Mouse (Mus musculus): ENCODE measurements around the gene Mdh1.

The Mdh1 gene

DNA sequence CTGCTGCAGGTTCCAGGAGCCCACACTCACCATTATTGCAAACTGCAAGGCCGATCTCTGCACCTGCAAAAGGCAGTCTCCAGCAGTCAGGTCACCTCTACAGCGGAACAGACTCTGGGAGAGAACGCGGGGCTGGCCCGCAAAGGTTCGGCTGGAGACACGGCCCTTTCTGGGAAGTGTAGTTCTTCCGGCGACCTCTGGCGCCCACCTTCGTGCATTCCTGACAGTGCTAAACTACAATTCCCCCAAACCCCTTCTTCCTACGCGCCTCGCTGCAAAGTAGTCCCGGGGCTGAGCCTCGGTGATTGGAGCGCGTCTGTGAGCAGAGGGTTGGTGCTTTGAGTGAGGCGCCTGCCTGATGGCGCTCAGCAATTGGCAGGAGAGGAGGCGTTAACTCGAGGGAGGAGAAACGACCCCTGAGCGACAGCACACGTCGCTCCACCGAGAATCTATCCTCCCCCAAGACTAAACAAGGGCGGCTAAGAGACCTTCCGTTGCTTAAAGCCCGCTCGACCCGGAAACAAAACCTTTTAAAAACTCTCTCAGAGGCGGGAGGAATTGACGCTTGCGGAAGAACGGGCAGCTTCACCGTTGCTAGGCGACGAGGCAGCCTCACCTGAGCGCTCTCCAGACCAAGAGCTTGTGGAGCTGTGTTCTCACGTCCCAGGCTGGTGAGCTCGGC, at the start of gene Mdh1, which contains the start of gene Wdpcp:
Gene Mdh1, minus strand, starts transcription at position 668 of the 682 bp plus-strand sequence.
Gene Wdpcp, plus strand, starts transcription at position 536 of the 682 bp plus-strand sequence.
- peak; percentile 97 for DNase-seq (ENCODE audit: low spot score)

DNA sequence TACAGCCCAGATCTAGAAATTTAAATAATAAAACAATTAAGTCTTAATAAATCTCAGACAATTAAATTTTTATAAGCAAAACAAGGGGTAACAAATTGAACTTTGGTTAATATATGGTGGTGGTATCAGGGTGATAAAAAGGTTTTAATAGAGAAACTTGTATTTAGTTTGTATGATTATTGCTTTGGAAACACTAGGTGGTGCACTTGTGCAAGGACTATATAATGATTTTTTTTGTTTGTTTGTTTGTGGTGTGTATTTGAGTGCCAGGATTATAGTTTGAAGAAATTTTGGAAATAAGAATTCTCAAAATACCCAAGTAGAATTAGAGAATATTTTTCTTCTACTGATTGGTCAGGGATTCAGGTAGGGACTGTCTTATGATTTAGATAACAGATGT, 43.7 kb upstream of the Mdh1 start:
- DNase-seq (ENCODE audit: low spot score) = no peak

DNA sequence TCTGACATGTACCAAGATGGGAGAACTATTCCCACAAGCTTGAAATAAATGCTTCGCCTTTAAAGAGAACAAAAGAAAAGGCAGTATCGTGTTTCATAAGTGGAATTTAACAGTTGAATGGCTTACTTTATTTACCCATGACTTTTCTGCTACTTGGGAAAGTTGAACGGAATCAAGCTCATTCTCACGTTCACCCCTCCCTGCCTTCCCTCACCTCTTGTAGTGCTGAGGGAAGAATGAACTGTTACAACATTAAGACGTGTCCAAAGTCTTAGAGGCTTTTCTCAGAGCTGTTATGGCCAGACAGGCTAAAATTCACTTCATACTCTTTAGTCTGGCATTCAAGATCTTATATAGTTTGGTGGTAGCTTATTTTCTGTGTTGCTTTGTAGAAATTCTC, 30.3 kb upstream of the Mdh1 start:
- no peak for DNase-seq (ENCODE audit: low spot score)

DNA sequence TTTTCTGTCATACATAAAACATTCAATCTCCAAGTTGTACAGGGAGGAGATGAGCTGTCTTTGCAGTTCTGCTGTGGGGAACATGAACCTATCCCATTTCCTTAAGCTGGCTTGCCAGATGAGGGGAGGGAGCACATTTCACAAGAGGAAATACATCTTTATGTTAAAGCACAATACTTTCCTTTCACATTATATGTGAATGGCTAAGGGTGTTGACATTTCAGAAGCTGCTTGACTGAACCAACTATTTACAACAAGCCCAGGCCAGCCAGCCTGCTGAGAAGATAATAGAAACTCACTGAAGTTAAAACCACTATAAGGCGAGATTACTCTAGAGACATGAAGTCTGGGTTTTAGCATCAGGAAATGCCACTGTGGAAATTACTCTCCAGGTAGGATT, 11.1 kb upstream of the Mdh1 start:
- DNase-seq (ENCODE audit: low spot score) = no peak

DNA sequence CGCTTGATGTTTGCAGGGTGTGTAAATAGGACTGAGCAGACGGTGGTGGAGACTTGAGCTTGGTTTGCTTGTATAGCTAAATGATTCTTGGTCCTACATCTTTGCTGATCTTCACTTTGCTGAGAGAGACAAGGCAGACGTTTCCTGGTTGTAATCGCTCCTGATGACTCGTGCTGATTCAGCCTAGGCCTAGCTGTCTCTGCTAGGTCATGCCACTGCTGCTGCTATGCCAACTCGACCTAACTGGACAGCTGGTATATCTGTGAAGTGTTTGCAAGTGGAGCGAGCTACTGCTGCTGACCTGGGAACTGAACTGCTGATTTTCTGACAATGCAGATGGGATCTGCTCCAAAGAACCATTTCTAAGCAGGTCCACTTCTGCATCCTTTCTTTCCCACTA, 9.3 kb upstream of the Mdh1 start:
- no peak for DNase-seq (ENCODE audit: low spot score)

DNA sequence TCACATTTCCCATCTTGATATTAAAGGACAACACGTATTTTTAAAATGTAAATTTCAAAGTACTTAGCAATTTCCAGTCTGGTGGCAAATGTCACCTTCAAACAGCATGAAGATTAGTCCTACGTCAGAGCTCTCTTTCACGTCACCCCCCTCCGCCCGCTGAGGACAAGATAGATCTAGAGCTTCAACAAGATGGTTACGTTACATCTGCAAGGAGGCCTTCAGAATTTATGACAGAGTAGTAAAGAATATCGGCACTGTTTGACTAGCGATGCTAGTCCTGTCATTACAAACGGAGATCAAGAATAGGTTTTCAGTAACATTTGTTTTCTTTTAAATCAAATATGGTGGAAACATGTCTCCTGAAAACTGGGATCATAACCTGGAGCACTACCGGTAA, 1.2 kb downstream of the Mdh1 start:
- peak; percentile 57 for DNase-seq (ENCODE audit: low spot score)

DNA sequence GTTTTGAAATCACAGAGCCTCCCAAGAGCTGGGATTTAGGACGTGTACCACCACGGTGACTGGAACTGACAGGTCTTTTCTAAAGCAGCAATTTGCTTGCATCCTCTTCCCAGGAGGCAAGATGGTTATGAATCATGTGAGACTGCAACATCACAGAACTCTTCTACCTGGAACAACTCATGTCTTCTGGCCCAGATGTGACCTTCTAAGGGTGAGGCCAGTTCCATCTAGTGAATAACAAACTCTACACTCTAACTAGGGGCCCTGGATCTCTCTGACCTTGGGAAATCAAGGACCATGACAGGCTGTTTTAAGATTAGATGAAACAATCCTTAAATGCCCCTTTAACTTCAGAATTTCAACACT, 2.1 kb downstream of the Mdh1 start:
- no peak for DNase-seq (ENCODE audit: low spot score)

DNA sequence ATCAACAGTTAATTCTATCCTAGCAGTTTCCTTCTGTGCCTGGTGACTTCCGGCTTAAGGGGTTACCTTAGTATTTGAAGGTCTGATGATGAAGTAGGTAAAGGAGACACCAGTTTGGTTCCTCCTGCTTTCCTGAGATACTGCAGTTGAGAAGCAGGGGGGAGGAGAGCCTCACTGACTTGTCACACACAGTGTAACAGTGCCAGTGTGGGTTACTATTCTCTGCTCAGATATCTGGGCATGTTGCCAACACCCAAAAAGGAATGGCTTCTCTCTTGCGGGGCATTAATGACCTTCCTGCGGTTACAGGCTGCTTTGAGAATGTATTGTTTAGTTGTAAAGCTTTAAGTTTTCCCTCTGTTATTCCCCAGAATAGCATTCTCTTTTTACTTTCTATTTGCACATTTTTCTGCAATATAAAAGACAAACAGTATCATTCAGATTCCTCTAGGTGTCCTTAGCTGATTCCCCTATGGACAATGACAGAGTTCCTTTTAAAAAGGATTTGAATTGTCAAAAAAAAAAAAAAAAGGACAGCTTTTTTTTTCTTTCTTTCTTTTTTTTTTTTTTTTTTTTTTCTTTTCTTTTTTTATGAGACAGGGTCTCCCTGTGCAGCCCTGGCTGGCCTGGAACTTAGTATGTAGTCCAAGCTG, 2.6 kb downstream of the Mdh1 start:
- peak; percentile 48 for DNase-seq (ENCODE audit: low spot score)

DNA sequence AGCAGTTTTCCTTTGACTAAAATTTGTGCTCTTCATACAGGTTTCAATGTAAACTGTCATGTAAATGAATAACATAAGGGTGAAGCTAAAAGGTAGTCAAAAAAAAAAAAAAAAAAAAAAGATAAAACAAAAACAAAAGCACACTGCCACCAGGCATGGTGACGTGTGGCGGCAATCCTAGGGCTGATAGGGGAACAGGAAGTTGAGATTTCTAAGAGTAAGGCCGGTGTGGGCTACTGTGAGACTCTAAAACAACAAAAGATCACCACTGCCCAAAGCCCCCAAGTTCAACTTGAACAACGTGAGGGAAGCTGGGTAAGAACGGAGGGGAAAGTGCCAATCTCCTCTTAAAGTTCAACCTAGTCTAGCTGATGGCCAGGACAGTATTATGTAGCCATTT, 3.2 kb downstream of the Mdh1 start:
- DNase-seq (ENCODE audit: low spot score) = no peak

DNA sequence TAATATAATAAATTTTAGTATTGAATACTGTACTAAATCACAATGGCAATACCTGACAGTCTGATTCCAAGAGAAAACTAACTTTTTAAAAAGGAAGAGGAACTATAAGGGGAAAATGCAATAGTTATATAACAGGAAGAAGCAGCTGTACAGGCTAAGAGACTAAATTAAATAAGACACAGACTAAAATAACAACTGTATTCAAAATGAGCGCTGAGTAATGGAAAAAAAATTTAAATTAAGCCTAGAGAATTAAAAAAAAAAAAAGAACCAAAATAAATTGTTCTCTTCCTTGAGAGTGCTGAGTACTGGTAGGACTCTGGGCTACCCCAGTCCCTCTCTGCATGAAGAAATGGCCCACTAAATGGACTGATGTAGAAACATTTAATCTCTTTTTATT, 4.4 kb downstream of the Mdh1 start:
- no peak for DNase-seq (ENCODE audit: low spot score)

DNA sequence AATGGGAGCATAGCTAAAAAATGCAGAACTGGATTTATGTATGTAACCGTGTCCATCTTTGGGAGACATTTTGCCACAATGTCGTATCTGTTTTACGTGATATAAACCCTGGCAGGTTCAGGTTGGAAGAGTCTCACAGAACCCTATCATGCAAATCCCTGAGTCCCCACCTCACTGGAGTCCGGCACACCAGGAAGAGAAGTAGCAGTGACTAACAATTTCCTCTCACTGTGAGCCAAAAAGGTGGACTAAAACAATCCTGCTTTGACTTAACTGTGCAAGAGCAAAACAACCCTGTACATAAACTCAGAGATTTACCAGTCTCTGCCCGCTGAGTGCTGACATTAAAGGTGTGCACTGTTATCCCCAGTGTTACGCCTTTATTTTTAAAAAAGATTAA, 5.2 kb downstream of the Mdh1 start:
- no peak for DNase-seq (ENCODE audit: low spot score)

DNA sequence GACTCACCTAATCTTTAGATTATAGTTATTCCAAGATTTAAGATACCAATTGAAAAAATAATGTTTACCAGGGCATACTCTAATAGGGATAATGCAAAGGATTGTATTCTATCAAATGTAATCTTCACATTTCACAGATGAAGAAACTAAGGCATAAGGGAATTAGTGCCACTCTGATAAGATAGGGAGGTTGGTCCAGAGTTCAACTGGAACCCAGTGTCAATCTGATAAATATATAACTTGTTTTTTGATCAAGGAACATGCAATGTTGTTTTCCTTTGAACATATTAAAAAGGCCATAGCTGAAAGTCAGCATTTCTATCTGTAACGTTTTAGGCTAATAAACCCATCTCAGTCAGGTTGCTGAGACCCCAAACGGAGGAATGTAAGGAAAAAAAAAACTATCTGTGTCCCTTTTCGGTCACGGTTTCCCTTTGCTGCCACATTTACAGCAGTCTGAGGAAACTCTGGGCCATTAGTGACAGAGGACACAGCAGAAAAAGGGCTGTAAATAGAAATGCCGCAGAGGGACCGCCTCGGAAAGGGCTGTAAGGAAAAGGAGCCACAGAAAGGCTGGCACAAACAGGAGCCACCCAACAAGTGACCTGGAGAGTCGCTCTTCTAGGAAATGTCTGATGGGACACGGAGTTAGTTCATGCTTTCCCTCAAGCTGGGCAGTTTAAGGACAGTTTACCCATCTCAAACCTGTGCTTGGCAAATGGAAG, 7.3 kb downstream of the Mdh1 start:
- DNase-seq (ENCODE audit: low spot score) = no peak

DNA sequence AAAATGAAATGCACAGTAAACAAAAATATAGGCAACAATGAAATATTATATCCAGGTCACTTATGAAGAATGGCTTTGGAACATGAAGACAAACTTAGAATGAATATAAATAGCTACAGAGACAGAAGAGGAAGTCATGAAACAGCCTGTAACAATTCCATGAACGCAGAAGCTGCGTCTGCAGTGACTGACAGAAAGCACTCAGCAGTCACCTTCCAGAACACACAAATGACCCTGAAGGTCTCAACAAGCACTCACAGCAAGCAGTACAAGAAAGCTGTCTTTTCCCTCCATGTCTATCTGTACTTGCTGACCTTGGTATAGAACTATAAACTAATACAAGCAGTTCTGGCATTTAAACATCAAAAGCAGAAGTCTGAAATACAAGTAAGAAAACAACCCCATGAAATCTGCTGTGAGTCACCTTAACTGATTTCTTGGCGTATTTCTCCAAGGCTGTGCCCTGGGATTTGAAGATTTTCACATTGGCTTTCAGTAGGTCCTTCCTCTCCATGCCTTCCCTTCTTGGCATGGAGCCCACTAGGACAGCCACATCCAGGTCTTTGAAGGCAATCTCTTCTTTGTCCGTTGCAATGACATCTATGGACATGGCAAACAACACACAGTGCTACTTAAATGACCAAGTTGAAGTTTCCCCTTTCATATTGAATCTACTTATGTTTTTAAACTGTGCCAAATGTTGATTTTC, 8.4 kb downstream of the Mdh1 start:
- DNase-seq (ENCODE audit: low spot score) = no peak

DNA sequence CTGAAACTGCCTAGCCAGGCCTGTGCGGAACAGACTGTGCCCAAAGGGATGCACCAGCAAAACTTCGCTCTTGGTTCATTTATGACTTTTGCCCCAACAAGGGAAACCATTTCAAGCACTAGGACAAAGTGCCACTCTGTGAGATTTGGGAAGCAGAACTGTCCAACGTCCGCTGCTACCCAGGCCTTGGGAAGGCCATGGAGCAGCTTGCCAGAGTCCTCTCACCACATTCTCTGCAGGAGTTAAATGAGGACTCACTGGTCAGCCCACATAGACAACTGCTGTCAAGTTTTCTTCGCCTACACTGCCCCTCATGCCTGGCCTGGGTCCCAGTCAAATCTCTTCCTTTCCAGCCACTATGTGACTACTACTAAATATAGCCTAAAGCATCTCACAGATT, 10.8 kb downstream of the Mdh1 start:
- no peak for DNase-seq (ENCODE audit: low spot score)

DNA sequence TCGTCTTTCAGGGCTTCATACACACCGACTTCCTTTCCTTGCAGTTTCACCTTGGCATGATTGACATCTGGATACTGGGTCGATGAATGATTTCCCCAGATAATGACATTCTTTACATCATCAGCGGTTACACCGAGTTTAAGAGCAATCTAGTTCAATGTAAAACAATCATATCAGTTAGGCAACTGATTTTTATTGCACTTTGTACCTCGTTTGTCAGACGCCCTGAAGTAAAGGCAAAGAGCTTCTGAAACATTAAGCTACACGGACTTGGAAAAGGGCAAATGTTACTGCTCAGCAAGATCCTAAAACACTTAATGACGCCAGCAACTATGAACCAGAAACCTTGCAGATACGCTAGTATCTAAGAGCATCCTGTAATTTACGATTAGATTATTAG, 12.4 kb downstream of the Mdh1 start:
- DNase-seq (ENCODE audit: low spot score) = no peak

DNA sequence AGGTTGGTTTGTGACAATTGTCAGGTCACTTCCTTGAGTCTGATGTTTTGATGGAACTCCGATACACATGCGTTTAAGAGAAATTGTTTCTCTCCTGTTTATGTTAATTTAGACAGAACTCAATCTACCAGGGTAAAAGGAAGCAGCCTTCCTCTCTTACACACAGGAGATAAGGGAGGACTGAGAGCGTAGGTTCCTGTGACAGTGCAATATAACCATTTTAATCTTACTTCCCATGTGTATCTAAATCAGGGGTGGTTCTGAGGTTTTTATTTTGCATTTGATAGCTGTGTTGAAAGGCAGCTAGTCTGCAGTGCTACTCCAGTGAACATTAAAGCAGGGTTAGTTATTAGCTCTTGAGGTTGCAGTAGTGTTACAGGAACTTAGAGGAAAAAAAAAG, 20.1 kb downstream of the Mdh1 start:
- no peak for DNase-seq (ENCODE audit: low spot score)

DNA sequence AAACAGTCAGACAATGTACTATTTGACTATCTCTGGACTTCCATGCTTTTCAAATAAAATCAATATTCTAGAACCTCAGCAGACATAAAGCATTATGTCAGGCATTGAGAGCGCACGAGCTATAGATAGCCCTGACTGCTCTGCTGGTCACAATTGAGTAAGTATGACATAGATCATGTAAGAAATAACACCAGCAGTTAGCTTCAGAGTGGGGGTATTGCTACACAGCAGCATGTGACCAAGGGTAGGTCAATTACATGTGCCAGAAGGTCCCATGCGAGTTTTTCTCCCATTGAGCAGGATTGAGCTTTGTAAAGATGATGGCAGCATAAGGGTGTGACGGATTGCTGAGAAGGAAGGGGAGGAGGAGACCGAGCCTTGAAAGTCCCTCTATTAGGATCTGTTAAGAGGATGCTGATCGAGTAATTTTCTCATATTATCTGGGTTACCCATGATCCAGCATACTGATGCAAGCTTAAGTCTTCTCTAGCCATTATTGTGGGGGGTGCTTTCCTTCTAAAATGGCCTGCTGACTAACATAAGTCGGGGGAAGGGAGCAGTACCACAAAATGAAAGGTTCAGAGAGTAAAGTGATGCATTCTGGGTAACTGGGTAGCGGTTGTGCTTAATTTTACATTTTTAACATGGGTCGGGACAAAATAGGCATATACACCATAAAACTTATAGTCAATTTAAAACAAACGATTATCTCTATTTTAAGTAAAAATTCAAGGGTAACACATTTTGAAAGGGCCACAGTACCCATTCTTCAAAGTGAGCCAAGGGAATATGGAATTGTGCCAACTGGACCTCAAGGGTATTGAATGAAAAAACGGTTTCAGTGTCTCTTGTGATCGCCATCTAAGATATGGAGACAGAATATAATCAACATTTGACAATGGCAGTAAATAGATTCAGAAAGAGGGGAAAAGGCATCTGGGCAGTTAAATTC, 21.7 kb downstream of the Mdh1 start:
- no peak for DNase-seq (ENCODE audit: low spot score)

DNA sequence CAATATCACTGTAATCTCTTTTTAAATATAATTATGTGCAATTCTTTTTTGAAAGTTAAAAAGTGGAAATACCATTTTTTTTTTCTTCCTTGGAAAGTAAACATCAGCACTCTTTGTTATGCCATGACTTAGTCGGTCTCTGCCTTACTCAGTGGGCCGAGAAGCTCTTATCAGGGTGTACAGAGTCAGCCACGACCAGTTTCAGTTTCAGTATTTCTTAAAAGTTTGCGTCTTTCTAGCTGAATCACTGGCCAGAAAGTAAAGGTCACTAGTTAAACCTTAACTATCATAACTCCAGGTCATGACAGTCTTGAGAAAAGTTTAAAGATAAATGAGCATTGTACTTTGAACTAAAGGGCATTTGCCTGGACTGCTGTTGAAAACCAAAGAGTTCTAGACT, 22.4 kb downstream of the Mdh1 start:
- no peak for DNase-seq (ENCODE audit: low spot score)

DNA sequence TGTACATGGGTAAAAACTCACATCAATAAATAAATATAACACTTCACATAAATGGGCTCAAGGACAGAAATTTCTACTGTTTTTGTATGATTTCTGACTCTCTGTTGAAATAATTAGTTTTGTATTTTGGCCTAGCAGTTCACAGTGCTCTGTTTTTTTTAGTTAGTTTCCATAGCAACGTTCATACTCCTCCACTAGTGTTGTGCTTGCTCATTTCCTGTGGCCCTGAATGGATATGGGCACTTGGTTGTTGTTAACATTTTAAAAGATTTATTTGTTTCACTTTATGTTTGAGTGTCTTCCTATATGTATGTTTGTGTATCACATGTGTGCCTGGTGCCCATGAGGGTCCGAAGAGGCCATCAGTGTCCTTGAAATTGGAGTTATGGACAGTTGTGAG, 23.1 kb downstream of the Mdh1 start:
- DNase-seq (ENCODE audit: low spot score) = no peak

DNA sequence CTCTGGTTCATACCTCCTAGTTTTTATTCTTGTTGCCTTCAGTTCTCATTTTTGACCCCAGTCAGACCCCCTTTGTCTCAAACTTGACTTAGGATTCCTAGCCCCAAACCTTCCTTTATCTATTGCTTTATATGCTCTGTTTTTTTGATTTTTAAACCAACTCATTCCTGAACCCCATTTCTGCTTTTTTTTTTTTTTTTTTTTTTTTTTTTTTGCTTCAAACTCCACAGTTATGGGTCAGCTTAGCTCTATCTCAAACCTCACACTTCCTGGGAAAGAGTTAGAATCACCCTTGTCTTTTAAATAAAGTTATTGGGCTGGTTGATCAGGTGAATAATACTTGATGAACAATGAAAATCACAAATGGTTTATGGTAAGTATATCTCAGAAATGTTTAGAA, 24.6 kb downstream of the Mdh1 start:
- DNase-seq (ENCODE audit: low spot score) = no peak

DNA sequence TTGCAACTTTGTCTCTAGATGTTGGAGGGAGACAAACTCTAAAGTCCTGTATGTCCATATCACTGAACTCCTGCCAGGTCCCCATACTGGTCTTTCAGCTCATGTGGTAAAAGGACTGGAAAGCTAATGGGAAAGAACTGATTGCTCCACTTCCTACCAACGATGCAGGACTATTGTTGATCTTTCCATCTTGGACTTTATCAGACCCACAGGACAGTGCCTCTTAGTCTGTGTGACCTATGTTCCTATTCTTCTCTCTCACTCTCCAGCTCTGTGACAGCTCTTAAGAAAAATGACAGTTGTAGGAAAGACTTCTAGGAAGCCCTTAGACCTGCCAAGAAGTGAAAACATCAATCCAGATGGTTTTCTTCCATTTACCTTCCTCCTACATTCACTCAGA, 25.5 kb downstream of the Mdh1 start:
- DNase-seq (ENCODE audit: low spot score) = no peak

DNA sequence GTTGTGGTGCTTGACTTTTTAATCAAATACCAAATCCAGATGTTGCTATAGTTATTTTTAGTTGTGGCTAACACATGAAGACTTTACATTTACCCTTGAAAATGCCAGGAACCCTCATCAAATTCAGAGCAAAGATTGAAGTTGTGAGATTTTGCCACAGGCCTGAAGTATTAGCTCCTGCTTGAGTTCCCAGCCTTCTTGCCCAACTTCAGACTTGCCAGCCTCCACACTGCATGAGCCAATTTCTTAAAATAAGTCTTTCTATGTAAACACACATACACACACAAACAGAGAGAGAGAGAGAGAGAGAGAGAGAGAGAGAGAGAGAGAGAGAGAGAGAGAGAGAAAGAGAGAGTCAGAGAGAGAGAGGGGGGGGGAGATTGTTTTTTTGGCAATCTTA, 26.2 kb downstream of the Mdh1 start:
- no peak for DNase-seq (ENCODE audit: low spot score)
